In genomic region chr8:54230638-54231037, GRCm38 (mm10) we compare ENCODE assay signal across 23 mouse cellular contexts.
DNase-seq lines count a peak whose midpoint lies in the region; ATAC-seq and TF ChIP-seq lines count a peak whose summit lies in the region.
"Had no signal": no experiment of that assay in that cellular context is flagged by ENCODE, and none has a peak within 500 bp of the region (broad histone marks: within the 10 kb centered on the region; RNA-seq: fewer than 3 reads in every experiment).

No protein-coding gene starts in this region.

- TF ChIP-seq CTCF in midbrain, postnatal 0 days (IDR thresholded peaks at IDR 0.05): no peak

- peak; percentile 45 for DNase-seq in midbrain, embryonic 11.5 days (ENCODE audit: low spot score, missing footprints)
- DNase-seq in midbrain, postnatal 0 days (ENCODE audit: low spot score): no peak
- DNase-seq in 416B (ENCODE audit: low read depth): peak; percentile 74
- DNase-seq in retina, embryonic 14.5 days (ENCODE audit: low spot score): no peak
- DNase-seq in urinary bladder, postnatal 4 days (ENCODE audit: low spot score in 2 of 2): no peak
- no peak for DNase-seq in urinary bladder, adult 18-20 months (ENCODE audit: low spot score in 2 of 2)
- DNase-seq: adrenal gland, adult 2 months; adrenal gland, adult 8-10 months; adrenal gland, postnatal 10 days; adrenal gland, postnatal 14 days; adrenal gland, postnatal 25 days; adrenal gland, postnatal 36 days; B cell, adult 2 months; cerebellum, adult 11 months; cerebellum, adult 11-12 months; cerebellum, adult 18-20 months had no signal

- H3K4me3 ChIP-seq in midbrain, embryonic 11.5 days (ENCODE audit: low read depth, low read length): no peak overlapping the region
- H3K4me3 ChIP-seq in midbrain, postnatal 0 days (ENCODE audit: low read depth, low read length): no peak overlapping the region

- H3K4me1 ChIP-seq in midbrain, embryonic 11.5 days (ENCODE audit: control insufficient read depth, insufficient read depth, low read length): no peaks in the 10 kb centered on the region
- no peaks in the 10 kb centered on the region for H3K4me1 ChIP-seq in midbrain, postnatal 0 days (ENCODE audit: insufficient read depth, low read length)

- no peaks in the 10 kb centered on the region for H3K36me3 ChIP-seq in midbrain, embryonic 11.5 days (ENCODE audit: control insufficient read depth, insufficient read depth, low read length)
- H3K36me3 ChIP-seq in midbrain, postnatal 0 days (ENCODE audit: insufficient read depth, low read length): no peaks in the 10 kb centered on the region
- H3K36me3 ChIP-seq: G1E had no signal

- H3K9ac ChIP-seq in midbrain, embryonic 11.5 days (ENCODE audit: low read length): no peak overlapping the region
- no peak overlapping the region for H3K9ac ChIP-seq in midbrain, postnatal 0 days (replicated peaks; ENCODE audit: low read length, poor library complexity, severe bottlenecking)

- H3K27ac ChIP-seq in midbrain, embryonic 11.5 days (ENCODE audit: low read depth, low read length): no peak overlapping the region
- no peak overlapping the region for H3K27ac ChIP-seq in midbrain, postnatal 0 days (ENCODE audit: low read depth, low read length)

- no peaks in the 10 kb centered on the region for H3K27me3 ChIP-seq in midbrain, embryonic 11.5 days (ENCODE audit: control insufficient read depth, insufficient read depth, low read length)
- no peaks in the 10 kb centered on the region for H3K27me3 ChIP-seq in midbrain, postnatal 0 days (ENCODE audit: insufficient read depth, low read length)
- H3K27me3 ChIP-seq: CH12.LX, Patski had no signal

- WGBS in midbrain, embryonic 11.5 days: 98% methylated on average over 1 of the region's 1 CpGs
- WGBS in midbrain, postnatal 0 days: 93% methylated on average over 1 of the region's 1 CpGs

- no peak overlapping the region for H3K4me2 ChIP-seq in midbrain, embryonic 11.5 days
- no peak overlapping the region for H3K4me2 ChIP-seq in midbrain, postnatal 0 days (ENCODE audit: low read depth, low read length, poor library complexity, severe bottlenecking)

- no peak for ATAC-seq in midbrain, embryonic 11.5 days (ENCODE audit: low FRiP score)
- ATAC-seq in midbrain, postnatal 0 days (ENCODE audit: low FRiP score): no peak
- 0 out of 2 replicates have a peak, but pooled peaks have one; percentile 18 for ATAC-seq in common myeloid progenitor, adult 5-6 weeks (replicated peaks; ENCODE audit: low read depth, poor library complexity, severe bottlenecking)
- peak; percentile 47 to 56 for ATAC-seq in hematopoietic stem cell, adult 5-6 weeks (replicated peaks in 1 of 2; ENCODE audit: insufficient read depth in 1 of 2, low FRiP score in 2 of 2, low TSS enrichment in 1 of 2, low read depth in 1 of 2, poor library complexity in 2 of 2, severe bottlenecking in 2 of 2)
- ATAC-seq: activated CD4-positive, CD25-positive, alpha-beta regulatory T cell, adult 4 months; CD4-positive, CD25-positive, alpha-beta regulatory T cell, adult 4 months; Patski had no signal

- no peaks in the 10 kb centered on the region for H3K9me3 ChIP-seq in midbrain, embryonic 11.5 days (ENCODE audit: control insufficient read depth, low read length)
- no peaks in the 10 kb centered on the region for H3K9me3 ChIP-seq in midbrain, postnatal 0 days (ENCODE audit: low read length)
- H3K9me3 ChIP-seq: G1E had no signal

Comparison
In these comparisons a context has a peak if more than half of its experiments do, and no peak if none do; other contexts are left out.
1. DNase-seq: peak in midbrain, embryonic 11.5 days (single experiment) and 416B (single experiment); none in midbrain, postnatal 0 days (single experiment), retina, embryonic 14.5 days (single experiment), urinary bladder, postnatal 4 days (0 of 2) and urinary bladder, adult 18-20 months (0 of 2).
2. ATAC-seq: peak in common myeloid progenitor, adult 5-6 weeks (single experiment) and hematopoietic stem cell, adult 5-6 weeks (2 of 2); none in midbrain, embryonic 11.5 days (single experiment) and midbrain, postnatal 0 days (single experiment).